Mouse (Mus musculus) cortical plate, adult 2 months (tissue): ENCODE measurements around the gene Slc1a2. TPM values are rescaled to one million over a fixed set of nuclear protein-coding genes. Genes with fewer than 3 reads are reported as not detected.

Experiments used
- H3K27ac ChIP-seq: fragments of 200-500 bp; 2 replicates; pipeline ENCODE4 v1.5.1; 2012; ENCODE audit warnings: low read length, control low read depth, inconsistent platforms; ENCODE audit not compliant: insufficient read depth
- H3K4me1 ChIP-seq: fragments of 200-500 bp; 2 replicates; pipeline ENCODE4 v1.6.1; 2011; ENCODE audit warnings: low read length; ENCODE audit not compliant: control insufficient read depth, insufficient read depth
- H3K4me3 ChIP-seq: fragments of 200-500 bp; 2 replicates; pipeline ENCODE4 v1.5.1; 2011; ENCODE audit warnings: mild to moderate bottlenecking, low read length, control low read depth; ENCODE audit not compliant: insufficient read depth
- CTCF ChIP-seq: fragments of 200-500 bp; IDR thresholded peaks from 2 replicates; pipeline ENCODE4 v1.5.1; 2011; ENCODE audit warnings: mild to moderate bottlenecking, control low read depth, low read length; ENCODE audit not compliant: insufficient read depth; ENCODE audit errors: extremely low read depth
- POLR2A ChIP-seq: fragments of 200-500 bp; IDR thresholded peaks from 2 replicates; pipeline ENCODE4 v1.6.1; 2011; ENCODE audit warnings: mild to moderate bottlenecking, low read length, control low read depth; ENCODE audit not compliant: insufficient read depth; ENCODE audit errors: extremely low read depth
- polyA plus RNA-seq: library from polyadenylated mRNA; depleted of rRNA; stranded (reverse); fragments of >200 nt; gene quantifications from 2 replicates; pipeline ENCODE4 v1.2.3, GENCODE M21; 2012

Slc1a2 gene
- polyA plus RNA-seq, 1 experiment = 784 TPM

DNA sequence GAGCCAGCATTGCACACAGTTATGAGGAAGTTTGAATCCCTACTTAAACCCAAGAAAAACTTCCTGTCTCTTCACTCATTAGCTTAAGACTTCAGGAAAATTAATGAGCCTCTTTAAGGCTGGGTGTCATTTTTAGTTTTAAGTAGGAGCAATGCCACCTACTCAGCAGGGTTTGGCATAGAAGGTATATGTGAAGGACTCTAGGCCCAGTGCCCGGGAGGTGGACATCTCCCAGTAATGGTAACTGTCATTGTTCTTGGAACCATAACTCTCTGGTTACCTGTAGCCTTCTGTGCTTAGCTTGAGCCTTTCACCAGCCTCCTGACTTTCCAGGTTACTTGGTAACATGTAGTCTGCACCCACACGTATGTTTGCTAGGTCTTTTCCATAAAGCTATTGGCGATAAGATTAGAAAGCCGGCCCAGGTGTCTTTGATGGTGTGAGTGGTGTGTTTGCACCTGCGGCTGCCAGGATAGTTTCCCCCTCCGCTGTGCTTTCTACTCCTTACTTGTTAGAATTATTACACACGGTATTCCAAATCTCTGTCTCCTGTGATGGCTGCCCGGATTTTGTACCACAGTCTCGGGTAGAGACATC, 18.4 kb downstream of the Slc1a2 start:
- H3K4me3 ChIP-seq = no peak overlapping the region
- peaks cover 16% of the 10 kb centered on the region for H3K4me1 ChIP-seq
- peak overlapping the region; percentile 51 for H3K27ac ChIP-seq
- no peak for TF ChIP-seq POLR2A
- TF ChIP-seq CTCF = no peak

DNA sequence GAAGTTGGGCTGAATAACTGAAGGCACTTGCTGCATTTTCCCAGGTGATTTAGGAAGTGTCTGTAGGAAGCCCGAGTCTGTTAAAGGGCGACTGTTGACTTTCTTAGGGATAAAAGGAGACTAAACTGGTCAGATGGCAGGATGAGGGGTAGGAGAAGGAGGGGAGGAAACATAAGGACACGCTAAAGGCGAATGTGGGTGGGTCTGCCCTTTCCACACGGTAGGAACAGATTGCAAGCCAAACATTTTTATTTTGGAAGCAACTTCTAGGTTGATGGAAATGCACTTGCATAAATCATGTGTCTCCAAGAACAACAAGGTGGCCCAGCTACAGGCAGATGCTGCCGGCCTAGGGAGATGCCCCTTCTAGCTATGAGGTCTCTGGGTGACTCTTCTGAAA, 18.9 kb downstream of the Slc1a2 start:
- TF ChIP-seq CTCF = no peak
- peak overlapping the region; percentile 51 for H3K27ac ChIP-seq
- peaks cover 16% of the 10 kb centered on the region for H3K4me1 ChIP-seq
- H3K4me3 ChIP-seq = no peak overlapping the region

DNA sequence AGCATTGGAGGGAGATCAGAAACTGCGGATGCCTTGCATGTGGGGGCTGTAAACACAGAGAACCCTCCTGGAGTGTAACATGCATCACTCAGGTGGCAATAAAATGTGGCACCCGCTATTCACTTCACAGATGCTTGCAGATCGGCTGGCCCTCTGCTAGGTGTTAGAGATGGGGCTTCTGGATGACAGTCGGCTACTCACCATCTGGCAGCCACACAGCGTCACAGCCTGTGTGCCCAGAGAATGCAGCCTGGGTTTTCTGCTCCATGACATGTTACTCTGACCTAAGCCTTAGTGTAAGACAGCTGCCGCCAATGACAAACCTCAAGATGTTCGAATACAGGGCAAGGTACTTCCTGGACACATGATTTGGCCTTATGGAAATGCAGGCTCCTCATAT, 22.9 kb downstream of the Slc1a2 start:
- peaks cover 16% of the 10 kb centered on the region for H3K4me1 ChIP-seq
- H3K27ac ChIP-seq = no peak overlapping the region
- no peak overlapping the region for H3K4me3 ChIP-seq
- TF ChIP-seq CTCF (no peak), POLR2A (no peak)

DNA sequence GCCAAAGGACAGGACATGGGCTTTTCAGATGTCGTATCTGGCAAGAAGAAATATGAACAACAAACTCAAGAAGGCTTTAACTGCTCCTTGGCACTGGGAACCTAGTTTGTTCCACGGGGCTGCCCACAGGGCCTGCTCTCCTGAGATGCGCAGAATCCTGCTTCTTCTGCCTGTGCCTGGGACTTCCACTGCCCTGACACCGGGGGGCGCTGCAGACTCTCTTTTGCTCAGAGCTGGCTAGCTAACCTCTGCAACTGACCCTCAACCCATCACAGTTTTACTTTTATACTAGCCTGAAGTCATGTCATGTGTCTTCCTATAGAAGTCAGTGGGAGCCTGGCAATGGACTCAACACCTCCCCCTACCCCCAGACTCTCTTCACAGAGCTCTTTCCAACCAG, 23.7 kb downstream of the Slc1a2 start:
- H3K27ac ChIP-seq = no peak overlapping the region
- peaks cover 15% of the 10 kb centered on the region for H3K4me1 ChIP-seq
- TF ChIP-seq CTCF (peak; percentile 49), POLR2A (no peak)
- no peak overlapping the region for H3K4me3 ChIP-seq

DNA sequence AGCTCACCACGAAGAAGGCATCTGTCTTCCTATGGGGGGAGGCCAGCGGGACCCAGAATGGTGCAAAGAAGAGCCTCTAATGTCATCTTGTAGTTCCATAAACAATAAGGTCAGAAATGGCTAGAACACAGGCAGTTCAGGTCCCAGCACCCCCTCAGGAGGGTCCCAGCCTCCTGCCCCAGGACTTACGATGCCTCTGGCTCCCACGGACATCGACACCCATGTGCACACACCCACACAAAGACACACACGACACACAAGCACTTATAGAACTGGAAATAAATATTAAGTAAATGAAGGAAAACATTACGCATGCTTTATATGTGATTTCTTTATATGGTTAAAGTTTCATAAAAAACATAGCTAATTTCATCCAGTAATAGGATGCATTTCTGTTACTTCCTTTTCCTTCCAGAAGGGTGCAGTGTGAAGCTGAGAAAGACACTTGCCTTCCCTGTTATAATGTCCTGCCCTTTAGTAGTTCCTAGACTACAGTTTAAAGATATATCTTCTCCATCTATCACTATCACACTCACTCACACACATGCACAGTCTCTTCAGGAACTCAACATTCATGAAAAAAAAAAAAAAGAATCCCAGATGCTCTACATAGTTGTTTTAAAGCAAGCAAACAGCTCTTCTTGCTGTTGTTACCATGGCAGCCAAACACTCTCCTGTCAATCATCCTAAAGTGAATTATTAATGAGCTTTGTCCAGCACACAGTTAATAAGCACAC, 27.1 kb downstream of the Slc1a2 start:
- H3K4me3 ChIP-seq = no peak overlapping the region
- H3K27ac ChIP-seq = peak overlapping the region; percentile 57; the same call in 1 of the 2 replicates
- no peak for TF ChIP-seq CTCF
- no peak for TF ChIP-seq POLR2A
- peaks cover 13% of the 10 kb centered on the region for H3K4me1 ChIP-seq

DNA sequence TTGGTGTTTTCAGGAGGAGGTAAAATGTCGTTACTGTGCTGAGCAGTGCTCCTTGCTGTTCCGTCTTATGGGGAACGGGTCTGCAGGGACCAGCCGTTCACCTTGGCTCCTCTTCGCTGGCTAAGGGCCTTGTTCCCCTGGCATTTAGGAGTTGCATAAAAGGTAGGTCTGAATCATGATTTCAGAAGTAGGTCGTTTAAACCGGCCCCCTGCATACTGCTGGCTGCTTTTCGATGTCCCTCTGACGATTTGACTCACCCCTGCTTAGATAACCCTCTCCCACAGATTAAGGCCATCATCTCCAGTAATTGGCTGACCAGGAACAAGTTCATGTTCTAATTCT, 27.6 kb downstream of the Slc1a2 start:
- no peak for TF ChIP-seq CTCF
- no peak for TF ChIP-seq POLR2A
- Histone ChIP-seq H3K27ac (peak overlapping the region; percentile 57; the same call in 1 of the 2 replicates), H3K4me1 (peaks cover 14% of the 10 kb centered on the region), H3K4me3 (no peak overlapping the region)

DNA sequence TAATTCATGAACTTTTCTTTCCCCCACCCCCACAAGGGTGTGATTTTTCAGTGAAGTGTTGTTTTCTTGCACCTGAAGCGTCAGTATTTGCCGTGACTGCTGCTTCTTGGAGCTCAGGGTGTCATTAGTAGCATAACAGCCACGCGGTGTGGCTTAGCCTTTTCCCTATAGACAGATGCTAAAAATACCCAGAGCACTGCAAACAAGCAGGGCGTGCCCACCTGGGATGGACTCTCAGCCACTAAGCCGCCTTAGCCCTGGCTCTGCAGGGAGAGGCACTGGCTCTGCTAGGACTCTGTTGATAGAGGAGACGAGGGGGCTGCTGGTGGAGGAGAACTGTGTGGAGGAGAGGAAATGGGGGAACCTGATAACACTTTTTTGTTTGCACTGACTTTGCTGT, 35.1 kb downstream of the Slc1a2 start:
- no peak overlapping the region for H3K4me3 ChIP-seq
- no peak for TF ChIP-seq POLR2A
- TF ChIP-seq CTCF = no peak
- no peak overlapping the region for H3K27ac ChIP-seq
- peaks cover 23% of the 10 kb centered on the region for H3K4me1 ChIP-seq

DNA sequence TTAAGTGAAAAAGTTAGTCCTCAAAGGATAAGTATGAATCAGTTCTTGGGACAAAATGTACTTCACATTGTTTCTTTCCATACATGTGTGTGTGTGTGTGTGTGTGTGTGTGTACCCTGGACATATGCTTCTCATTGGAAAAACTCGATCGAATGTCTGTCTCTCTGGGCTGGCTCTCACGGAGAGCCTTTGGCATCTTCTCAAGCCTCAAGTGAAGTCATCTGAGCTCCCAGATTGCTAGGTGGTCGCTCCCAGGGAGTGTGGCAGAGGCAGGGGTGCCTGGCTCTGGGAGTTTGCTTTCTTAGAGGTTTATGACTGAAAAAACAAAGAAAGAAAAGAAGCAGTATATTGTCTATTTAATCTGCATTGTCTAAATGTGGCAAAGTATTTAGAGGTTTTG, 36.3 kb downstream of the Slc1a2 start:
- H3K4me1 ChIP-seq = peaks cover 22% of the 10 kb centered on the region
- TF ChIP-seq CTCF (no peak), POLR2A (no peak)
- no peak overlapping the region for H3K27ac ChIP-seq
- no peak overlapping the region for H3K4me3 ChIP-seq

DNA sequence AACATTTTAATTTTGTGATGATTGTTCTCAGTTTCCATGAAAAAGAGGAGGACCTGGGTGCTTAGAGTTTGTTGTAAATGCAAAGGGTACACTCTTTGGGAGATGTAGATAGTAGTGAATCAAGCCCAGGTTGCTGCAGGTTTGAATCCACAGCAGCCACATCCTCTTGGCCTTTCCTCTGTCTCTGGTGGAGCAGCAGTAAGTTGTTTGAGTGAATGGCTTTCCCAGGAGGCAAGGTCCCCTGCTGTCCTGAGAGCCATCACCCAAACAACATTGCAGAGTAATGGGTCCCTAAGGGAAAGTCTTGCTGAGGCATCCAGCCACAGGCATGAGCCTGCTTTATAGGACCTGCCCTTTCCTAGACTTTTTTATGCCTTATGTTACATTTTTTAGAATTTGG, 37.1 kb downstream of the Slc1a2 start:
- Histone ChIP-seq H3K4me1 (peaks cover 22% of the 10 kb centered on the region), H3K4me3 (no peak overlapping the region), H3K27ac (no peak overlapping the region)
- no peak for TF ChIP-seq POLR2A
- no peak for TF ChIP-seq CTCF

DNA sequence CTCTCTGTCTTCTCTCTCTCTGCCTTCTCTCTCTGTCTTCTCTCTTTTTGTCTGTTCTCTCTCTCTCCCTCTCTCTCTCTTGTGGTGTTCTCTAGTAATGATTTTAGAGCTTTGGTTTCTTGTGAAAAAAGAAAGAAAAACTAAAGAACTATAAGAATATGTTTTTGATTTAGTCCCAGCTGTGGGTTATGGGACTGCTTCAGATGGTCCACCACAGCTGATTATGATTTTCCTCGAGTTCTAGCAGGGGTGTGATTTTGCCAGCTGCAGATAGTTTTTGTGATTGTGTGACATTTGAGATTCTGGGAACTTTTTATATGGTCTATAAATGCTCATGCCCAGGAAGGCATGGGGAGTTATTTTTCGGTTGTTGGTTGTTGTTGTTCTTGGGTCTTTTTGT, 39.3 kb downstream of the Slc1a2 start:
- TF ChIP-seq CTCF (no peak), POLR2A (no peak)
- Histone ChIP-seq H3K27ac (no peak overlapping the region), H3K4me1 (peaks cover 20% of the 10 kb centered on the region), H3K4me3 (no peak overlapping the region)
